Comparison of ENCODE assay signal across 10 mouse cellular contexts in genomic region chr2:91096524-91096923, GRCm38 (mm10). TPM values are rescaled to one million over a fixed set of nuclear protein-coding genes. Genes with fewer than 3 reads are reported as not detected.
DNase-seq lines count a peak whose midpoint lies in the region; ATAC-seq and TF ChIP-seq lines count a peak whose summit lies in the region.
"Had no signal": no experiment of that assay in that cellular context is flagged by ENCODE, and none has a peak within 500 bp of the region (broad histone marks: within the 10 kb centered on the region; RNA-seq: fewer than 3 reads in every experiment).

No protein-coding gene starts in this region.

- 52% methylated on average over 14 of the region's 14 CpGs for WGBS in heart, embryonic 11.5 days (ENCODE audit: insufficient replicate concordance)
- 68% methylated on average over 14 of the region's 14 CpGs for WGBS in limb, embryonic 10.5 days

- no peak overlapping the region for H3K27ac ChIP-seq in heart, embryonic 11.5 days (ENCODE audit: low read depth, low read length)
- no peak overlapping the region for H3K27ac ChIP-seq in limb, embryonic 10.5 days
- H3K27ac ChIP-seq: limb, embryonic 13.5 days; neural tube, embryonic 15.5 days had no signal

- intact Hi-C loops in heart, postnatal 25 days (cut with DNase I), result no loop called here

- H3K36me3 ChIP-seq in heart, embryonic 11.5 days (ENCODE audit: control insufficient read depth, insufficient read depth, low read length), result no peaks in the 10 kb centered on the region
- H3K36me3 ChIP-seq in G1E (replicated peaks), result peaks cover 35% of the 10 kb centered on the region
- no peaks in the 10 kb centered on the region for H3K36me3 ChIP-seq in limb, embryonic 10.5 days
- H3K36me3 ChIP-seq: limb, embryonic 13.5 days; neural tube, embryonic 15.5 days had no signal

- DNase-seq in heart, postnatal 25 days (ENCODE audit: low spot score), result no peak
- peak; percentile 89 for DNase-seq in G1E (ENCODE audit: low spot score)
- DNase-seq in limb, embryonic 10.5 days (ENCODE audit: low spot score), result no peak
- no peak for DNase-seq in urinary bladder, postnatal 10 days (ENCODE audit: low spot score)

- no peaks in the 10 kb centered on the region for H3K27me3 ChIP-seq in heart, embryonic 11.5 days (ENCODE audit: control insufficient read depth, insufficient read depth, low read length)
- H3K27me3 ChIP-seq in G1E (ENCODE audit: insufficient read depth, low read length), result no peaks in the 10 kb centered on the region
- no peaks in the 10 kb centered on the region for H3K27me3 ChIP-seq in limb, embryonic 10.5 days (ENCODE audit: low read depth, poor library complexity, severe bottlenecking)
- H3K27me3 ChIP-seq: limb, embryonic 13.5 days; neural tube, embryonic 15.5 days had no signal

- peak overlapping the region; percentile 24; the same call in 1 of the 2 replicates for H3K9ac ChIP-seq in heart, embryonic 11.5 days (ENCODE audit: low read depth, low read length)
- H3K9ac ChIP-seq: limb, embryonic 13.5 days; neural tube, embryonic 15.5 days had no signal

- ATAC-seq in heart, embryonic 11.5 days (replicated peaks; ENCODE audit: insufficient number of reproducible peaks, low FRiP score, low TSS enrichment), result no peak
- peak; percentile 83 for ATAC-seq in G1E (ENCODE audit: extremely low read depth, insufficient number of reproducible peaks, low FRiP score, poor library complexity, severe bottlenecking)
- ATAC-seq in megakaryocyte-erythroid progenitor cell, adult 5-6 weeks (replicated peaks; ENCODE audit: low FRiP score, low TSS enrichment, poor library complexity, severe bottlenecking), result peak; percentile 68
- no peak for ATAC-seq in cerebellum, adult (ENCODE audit: insufficient number of reproducible peaks, low FRiP score, low TSS enrichment)
- ATAC-seq in activated CD4-positive, CD25-positive, alpha-beta regulatory T cell, adult 4 months, result no peak

- H3K9me3 ChIP-seq in heart, embryonic 11.5 days (replicated peaks; ENCODE audit: control insufficient read depth, low read length), result no peaks in the 10 kb centered on the region
- H3K9me3 ChIP-seq in G1E (replicated peaks), result no peaks in the 10 kb centered on the region
- no peaks in the 10 kb centered on the region for H3K9me3 ChIP-seq in limb, embryonic 10.5 days (replicated peaks)
- H3K9me3 ChIP-seq: limb, embryonic 13.5 days; neural tube, embryonic 15.5 days had no signal

- H3K4me1 ChIP-seq in heart, embryonic 11.5 days (ENCODE audit: control insufficient read depth, insufficient read depth, low read length), result peaks cover 7% of the 10 kb centered on the region
- peaks cover 78% of the 10 kb centered on the region for H3K4me1 ChIP-seq in G1E (ENCODE audit: insufficient read depth, low read depth, low read length)
- H3K4me1 ChIP-seq in limb, embryonic 10.5 days, result peaks cover 6% of the 10 kb centered on the region
- H3K4me1 ChIP-seq: limb, embryonic 13.5 days; neural tube, embryonic 15.5 days had no signal

- no peak overlapping the region for H3K4me3 ChIP-seq in heart, embryonic 11.5 days (ENCODE audit: low read depth, low read length)
- H3K4me3 ChIP-seq in G1E (ENCODE audit: low read depth, low read length), result peak overlapping the region; percentile 79
- 0 out of 2 replicates have a peak overlapping the region, but pooled peaks have one; percentile 4 for H3K4me3 ChIP-seq in limb, embryonic 10.5 days
- H3K4me3 ChIP-seq: limb, embryonic 13.5 days; neural tube, embryonic 15.5 days had no signal

- no peak for TF ChIP-seq CTCF in G1E (IDR thresholded peaks at IDR 0.05; ENCODE audit: low read depth, low read length)

- H3K4me2 ChIP-seq in heart, embryonic 11.5 days, result no peak overlapping the region; the same call in 1 of the 2 replicates
- H3K4me2 ChIP-seq: limb, embryonic 13.5 days; neural tube, embryonic 15.5 days had no signal

RNA-seq across cellular contexts. Expression of gene Spi1, which starts 14.3 kb away (rescaled TPM):
- polyA plus RNA-seq in heart, embryonic 11.5 days (2014; fragmentation: Nextera tagmentation; extraction: Ambion mirVana), result 1.7 and 1.9 TPM in 2 replicates
- total RNA-seq in heart, postnatal 25 days (2021), result 1 to 10 TPM; 3.7 to 4.3 TPM
- total RNA-seq in G1E (2014; fragmentation: Nextera tagmentation) (79.8 and 99.2 TPM in 2 replicates), G1E (2017) (23.5 and 25.4 TPM in 2 replicates)
- 135 and 138 TPM in 2 replicates for polyA plus RNA-seq in G1E (2012)
- 2.0 and 2.6 TPM in 2 replicates for polyA plus RNA-seq in limb, embryonic 10.5 days (2016; fragmentation: Nextera tagmentation; extraction: Ambion mirVana)
- 5.9 and 10.4 TPM in 2 replicates for total RNA-seq in megakaryocyte-erythroid progenitor cell, adult 5-6 weeks (2014; fragmentation: Nextera tagmentation)
- 3.7 and 8.8 TPM in 2 replicates for total RNA-seq in megakaryocyte-erythroid progenitor cell, adult 5-6 weeks (2017)
- polyA plus RNA-seq in activated CD4-positive, CD25-positive, alpha-beta regulatory T cell, adult 4 months (2017; shearing (Covaris generic)), result not detected

RNA-seq across cellular contexts. Expression of gene Mybpc3, which starts 21.4 kb away (rescaled TPM):
- polyA plus RNA-seq in heart, embryonic 11.5 days (2014; fragmentation: Nextera tagmentation; extraction: Ambion mirVana), result 470 and 665 TPM in 2 replicates
- 1,000 to 10,000 TPM; 1,615 to 1,699 TPM for total RNA-seq in heart, postnatal 25 days (2021)
- total RNA-seq in G1E (2014; fragmentation: Nextera tagmentation), result not detected in 2 replicates
- total RNA-seq in G1E (2017), result under 0.01 TPM in 1 of 2 replicates, not detected in the other
- polyA plus RNA-seq in G1E (2012), result not detected in 2 replicates
- 0.44 and 0.49 TPM in 2 replicates for polyA plus RNA-seq in limb, embryonic 10.5 days (2016; fragmentation: Nextera tagmentation; extraction: Ambion mirVana)
- not detected in 2 replicates for total RNA-seq in megakaryocyte-erythroid progenitor cell, adult 5-6 weeks (2014; fragmentation: Nextera tagmentation)
- 0.42 TPM in 1 of 2 replicates, not detected in the other for total RNA-seq in megakaryocyte-erythroid progenitor cell, adult 5-6 weeks (2017)
- polyA plus RNA-seq in activated CD4-positive, CD25-positive, alpha-beta regulatory T cell, adult 4 months (2017; shearing (Covaris generic)), result not detected
- polyA plus RNA-seq: limb, embryonic 13.5 days; neural tube, embryonic 15.5 days had no signal

RNA-seq across cellular contexts. Expression of gene Slc39a13, which starts 26.3 kb away (rescaled TPM):
- polyA plus RNA-seq in heart, embryonic 11.5 days (2014; fragmentation: Nextera tagmentation; extraction: Ambion mirVana), result 34.0 and 36.3 TPM in 2 replicates
- total RNA-seq in heart, postnatal 25 days (2021), result 10 to 100 TPM; 22.9 to 28.2 TPM
- total RNA-seq in G1E (2014; fragmentation: Nextera tagmentation), result 23.6 and 24.9 TPM in 2 replicates
- total RNA-seq in G1E (2017), result 8.6 and 12.7 TPM in 2 replicates
- polyA plus RNA-seq in G1E (2012), result 12.1 and 13.6 TPM in 2 replicates
- 18.1 and 31.6 TPM in 2 replicates for polyA plus RNA-seq in limb, embryonic 10.5 days (2016; fragmentation: Nextera tagmentation; extraction: Ambion mirVana)
- 18.9 and 21.3 TPM in 2 replicates for total RNA-seq in megakaryocyte-erythroid progenitor cell, adult 5-6 weeks (2014; fragmentation: Nextera tagmentation)
- total RNA-seq in megakaryocyte-erythroid progenitor cell, adult 5-6 weeks (2017), result 6.4 and 10.6 TPM in 2 replicates
- polyA plus RNA-seq in activated CD4-positive, CD25-positive, alpha-beta regulatory T cell, adult 4 months (2017; shearing (Covaris generic)), result 10 to 100 TPM; 15.6 to 21.8 TPM

RNA-seq across cellular contexts. Expression of gene Psmc3, which starts 42.7 kb away (rescaled TPM):
- 316 and 322 TPM in 2 replicates for polyA plus RNA-seq in heart, embryonic 11.5 days (2014; fragmentation: Nextera tagmentation; extraction: Ambion mirVana)
- 100 to 1,000 TPM; 209 to 241 TPM for total RNA-seq in heart, postnatal 25 days (2021)
- total RNA-seq in G1E (2014; fragmentation: Nextera tagmentation) (109 and 141 TPM in 2 replicates), G1E (2017) (280 and 333 TPM in 2 replicates)
- 151 and 165 TPM in 2 replicates for polyA plus RNA-seq in G1E (2012)
- 359 and 373 TPM in 2 replicates for polyA plus RNA-seq in limb, embryonic 10.5 days (2016; fragmentation: Nextera tagmentation; extraction: Ambion mirVana)
- 172 and 200 TPM in 2 replicates for total RNA-seq in megakaryocyte-erythroid progenitor cell, adult 5-6 weeks (2014; fragmentation: Nextera tagmentation)
- total RNA-seq in megakaryocyte-erythroid progenitor cell, adult 5-6 weeks (2017), result 297 and 355 TPM in 2 replicates
- 100 to 1,000 TPM; 196 to 209 TPM for polyA plus RNA-seq in activated CD4-positive, CD25-positive, alpha-beta regulatory T cell, adult 4 months (2017; shearing (Covaris generic))

Comparison
In these comparisons a context has a peak if more than half of its experiments do, and no peak if none do; other contexts are left out.
1. ATAC-seq: peak in G1E (single experiment) and megakaryocyte-erythroid progenitor cell, adult 5-6 weeks (single experiment); none in heart, embryonic 11.5 days (single experiment), cerebellum, adult (single experiment) and activated CD4-positive, CD25-positive, alpha-beta regulatory T cell, adult 4 months (single experiment).
2. RNA of gene Spi1, which starts 14.3 kb away (polyA plus RNA-seq): 135 to 138 TPM in G1E; 2.0 to 2.6 TPM in limb, embryonic 10.5 days, 1.7 to 1.9 TPM in heart, embryonic 11.5 days and not detected in activated CD4-positive, CD25-positive, alpha-beta regulatory T cell, adult 4 months; every median in the first group is over 10 times any median in the second.
3. RNA of gene Mybpc3, which starts 21.4 kb away (polyA plus RNA-seq): 470 to 665 TPM in heart, embryonic 11.5 days; 0.44 to 0.49 TPM in limb, embryonic 10.5 days, not detected in activated CD4-positive, CD25-positive, alpha-beta regulatory T cell, adult 4 months and not detected in G1E; every median in the first group is over 100 times any median in the second.